Mouse (Mus musculus) heart, postnatal 36 days (tissue): Measurements from ENCODE around the gene Fam83f. TPM values are rescaled to one million over a fixed set of nuclear protein-coding genes. Genes with fewer than 3 reads are reported as not detected.

ENCODE experiments used
- DNase-seq, 2 experiments: peaks; one replicate each; pipeline ENCODE4 v3.0.0; 2021 to 2022
- intact Hi-C: fragments of 180-260 bp; cut with DNase I; formaldehyde crosslinking; loops from one replicate; pipeline ENCODE4 v1.15.1; 2025
- total RNA-seq, 2 experiments: library from RNA; stranded (reverse); gene quantifications; 2 replicates each; pipeline ENCODE4 v1.2.3; 2021

Gene Fam83f
- total RNA-seq, 2 experiments from 2014 or later = 0.17 TPM; not detected in 1

DNA sequence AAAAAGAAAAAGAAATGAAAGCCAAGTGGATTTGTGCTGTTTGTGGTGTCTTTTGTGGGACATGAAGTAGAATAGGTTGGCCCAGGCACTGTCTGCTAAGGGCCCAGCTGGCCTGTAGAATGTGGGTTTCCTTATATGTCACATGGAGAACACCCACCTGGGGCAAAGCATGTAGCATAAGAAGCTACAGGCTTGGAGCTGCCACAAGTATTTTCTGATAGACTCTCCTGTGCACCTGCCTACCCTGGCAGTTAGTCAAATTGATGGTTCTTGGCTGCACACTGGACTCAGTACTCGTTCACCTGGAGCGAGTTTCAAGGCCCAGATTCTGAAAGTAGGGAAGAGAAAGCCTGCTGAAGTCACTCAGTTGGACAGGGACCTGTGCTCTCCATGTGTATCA is 31.8 kb downstream of the Fam83f start:
- intact Hi-C loops = loop anchor here (5.0 kb wide), 2 partner anchors 486 to 606 kb away; no protein-coding TSS in a partner anchor
- no peak for DNase-seq

DNA sequence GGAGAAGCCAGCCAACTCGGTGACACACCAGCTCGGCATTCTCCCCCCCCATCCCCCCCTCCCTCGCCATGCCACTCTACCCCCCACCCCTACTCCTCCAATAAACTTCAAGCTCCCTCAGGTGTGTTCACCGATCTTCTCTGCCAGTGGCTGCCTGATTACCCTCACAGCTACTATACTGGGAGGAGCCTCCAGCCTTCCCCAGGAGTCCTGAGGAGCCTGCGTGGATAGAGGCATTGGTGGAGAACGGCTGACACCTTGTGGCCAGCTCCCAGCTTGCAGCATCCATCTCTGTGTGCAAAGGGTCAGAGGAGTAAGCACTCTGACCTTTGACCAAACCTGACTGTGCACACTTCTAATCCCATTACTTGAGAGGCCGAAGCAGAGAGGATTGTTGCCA is 32.6 kb downstream of the Fam83f start:
- DNase-seq = peak; percentile 76
- intact Hi-C loops = loop anchor here (1.0 to 5.0 kb wide), 3 partner anchors 438 to 607 kb away; no protein-coding TSS in a partner anchor

DNA sequence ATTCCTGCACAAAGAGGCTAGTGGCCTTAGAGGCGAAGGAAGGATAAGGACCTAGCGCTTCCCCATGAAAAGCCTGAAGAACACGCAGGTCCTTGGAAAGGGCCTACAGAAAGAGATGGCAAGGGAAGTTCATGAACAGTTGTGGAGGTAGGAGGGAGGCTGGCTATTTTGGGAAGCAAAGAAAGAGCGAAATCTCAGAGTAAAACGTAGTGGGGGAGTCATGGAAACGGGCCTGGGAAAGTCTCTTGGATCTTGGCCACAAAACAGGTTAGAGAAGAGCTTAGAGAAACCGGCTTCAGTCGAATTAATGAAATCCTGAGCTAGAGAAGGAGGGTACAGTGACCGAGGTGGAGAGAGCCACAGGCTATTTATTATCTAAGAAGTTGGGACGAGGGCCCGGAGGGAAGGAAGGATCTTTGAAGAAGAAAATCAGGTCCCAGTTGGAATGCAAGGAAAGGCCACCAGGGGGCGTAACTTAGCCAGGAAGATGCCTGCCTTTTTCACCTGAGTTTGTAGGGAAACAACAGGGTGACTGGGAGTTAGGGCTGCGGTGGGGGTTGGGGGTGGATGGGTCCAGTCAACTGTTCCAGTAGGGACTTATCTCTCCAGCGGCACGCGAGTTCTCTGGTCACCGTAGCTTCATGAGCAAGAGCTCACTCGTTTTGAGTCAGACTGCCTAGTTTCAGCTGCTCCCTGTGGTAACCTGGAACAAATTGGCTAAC is 34.3 kb downstream of the Fam83f start:
- peak; percentile 78 to 87 for DNase-seq
- intact Hi-C loops = loop anchor here (2.0 to 5.0 kb wide), 6 partner anchors 76 to 491 kb away; partner anchors contain the start of gene Adsl

DNA sequence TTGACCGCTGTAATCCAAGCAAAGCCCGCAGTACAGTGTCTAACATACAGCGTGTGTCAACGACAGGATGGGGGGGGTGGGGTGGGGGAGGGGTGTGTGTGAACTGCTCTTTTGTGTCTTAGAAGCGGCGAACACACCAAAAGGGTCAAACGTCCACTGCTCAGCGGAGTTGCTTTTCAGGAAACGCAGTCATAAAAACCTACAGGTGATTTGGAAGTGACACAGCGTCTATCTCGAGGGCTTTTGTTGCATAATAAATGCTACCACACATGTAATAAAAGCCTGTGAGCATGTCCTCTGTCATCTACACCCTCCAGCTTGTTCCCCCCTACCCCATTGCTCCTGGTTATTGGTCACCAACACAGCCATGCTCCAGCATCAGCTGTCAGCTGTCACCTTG is 34.9 kb downstream of the Fam83f start:
- no peak for DNase-seq
- intact Hi-C loops = loop anchor here (2.0 to 5.0 kb wide), 6 partner anchors 76 to 491 kb away; partner anchors contain the start of gene Adsl

DNA sequence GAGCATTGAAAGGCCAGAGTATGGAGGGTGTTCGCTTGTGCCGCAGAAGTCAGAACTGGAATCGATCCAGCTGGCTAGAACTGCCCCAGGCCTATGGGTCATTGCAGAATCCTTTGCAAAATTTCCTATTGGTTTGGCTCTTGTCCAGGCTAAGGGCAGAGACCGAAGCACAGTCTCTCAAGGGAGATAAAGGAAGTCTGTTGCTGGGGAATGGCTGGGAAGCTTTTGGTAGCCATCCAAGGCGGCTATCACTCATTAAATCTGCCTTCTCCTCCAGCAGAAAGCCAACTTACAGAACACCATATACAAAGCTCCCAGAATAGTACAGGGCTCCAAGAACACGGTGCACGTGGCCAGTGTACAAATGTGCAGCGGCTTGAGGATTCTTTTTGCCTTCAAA is 35.4 kb downstream of the Fam83f start:
- DNase-seq = peak; percentile 58 to 63
- intact Hi-C loops = loop anchor here (2.0 to 5.0 kb wide), 6 partner anchors 75 to 490 kb away; partner anchors contain the start of gene Adsl

DNA sequence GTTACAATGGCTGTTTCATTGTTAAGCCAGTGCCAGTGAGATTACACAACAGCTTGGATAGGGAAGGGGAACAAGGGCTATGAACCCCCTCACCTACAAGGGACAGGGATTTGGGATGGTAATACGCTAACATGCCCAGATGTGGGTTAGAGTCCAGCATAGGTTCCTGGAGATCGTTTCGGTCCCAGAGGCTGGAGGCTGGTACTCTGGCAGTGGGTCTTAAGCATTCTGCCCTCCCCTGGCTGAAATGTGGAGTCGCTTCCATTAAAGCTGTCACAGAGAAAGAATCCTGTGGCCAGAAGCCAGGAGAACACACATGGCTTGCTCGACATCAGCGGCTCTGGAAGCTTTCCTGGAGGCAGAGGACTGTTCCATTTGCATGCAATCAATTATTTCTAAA is 37.9 kb downstream of the Fam83f start:
- intact Hi-C loops = loop anchor here (5.0 kb wide), 4 partner anchors 73 to 488 kb away; partner anchors contain the start of gene Adsl
- DNase-seq = peak; percentile 51 to 68

DNA sequence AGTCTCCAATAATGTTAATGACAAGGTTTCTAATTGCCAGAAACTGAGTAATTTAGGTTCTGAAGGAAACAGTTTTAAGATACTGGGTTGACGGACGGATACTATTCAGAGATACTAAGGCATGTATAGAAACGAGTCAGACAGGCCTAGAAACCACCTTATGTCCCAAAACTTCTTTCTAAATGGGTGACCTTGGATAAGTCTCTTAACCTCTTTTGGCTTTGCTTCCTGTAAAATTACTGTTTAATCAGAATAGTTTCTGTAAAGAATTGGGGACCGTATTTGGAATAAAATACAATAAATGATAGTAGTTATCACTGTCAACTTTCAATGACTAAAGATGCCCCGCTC is 38.6 kb downstream of the Fam83f start:
- intact Hi-C loops = no loop called here

DNA sequence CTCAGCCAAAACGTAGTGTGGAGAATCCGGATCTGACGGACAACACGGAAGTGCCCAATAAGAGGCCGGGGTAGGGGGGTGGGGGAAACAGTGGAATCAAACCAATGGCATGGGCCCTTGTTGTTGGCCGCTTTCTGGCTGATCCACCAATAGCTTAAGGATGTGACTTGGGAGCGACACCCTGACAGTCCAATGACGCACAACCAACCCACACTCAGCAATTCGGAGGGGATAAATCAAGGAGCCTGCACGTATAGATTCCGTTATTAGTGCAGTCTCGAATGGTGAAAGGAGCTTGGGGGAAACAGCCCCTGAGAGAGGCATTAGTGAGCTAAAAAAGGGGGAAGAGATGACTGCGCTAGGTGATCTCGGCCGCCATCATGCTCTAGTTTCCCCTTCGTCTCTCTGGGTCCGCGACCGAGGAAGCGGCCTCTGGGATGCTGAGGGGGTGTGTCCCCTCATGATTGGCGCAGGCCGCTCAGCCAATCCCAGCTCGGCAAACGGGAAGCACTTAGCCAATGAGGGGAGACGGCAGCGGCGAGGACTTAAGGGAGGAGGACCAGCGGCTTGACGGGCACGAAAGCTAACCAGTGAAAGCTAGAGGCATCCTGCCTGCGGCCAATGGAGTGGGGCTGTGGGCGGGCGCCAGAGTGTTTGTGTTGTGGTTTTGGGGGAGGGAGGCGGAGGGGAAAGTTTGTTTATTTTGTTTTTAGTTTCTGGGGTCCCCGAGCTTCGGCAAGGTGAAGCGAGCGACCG is 39.1 kb downstream of the Fam83f start, which contains the start of gene Tnrc6b:
Gene Tnrc6b, plus strand, starts transcription at position 706 of the 756 bp plus-strand sequence.
- intact Hi-C loops = no loop called here
- peak; percentile 98 for DNase-seq

More for the DNA sequence above, 38.6 kb downstream of the Fam83f start:
- no peak for DNase-seq

DNA sequence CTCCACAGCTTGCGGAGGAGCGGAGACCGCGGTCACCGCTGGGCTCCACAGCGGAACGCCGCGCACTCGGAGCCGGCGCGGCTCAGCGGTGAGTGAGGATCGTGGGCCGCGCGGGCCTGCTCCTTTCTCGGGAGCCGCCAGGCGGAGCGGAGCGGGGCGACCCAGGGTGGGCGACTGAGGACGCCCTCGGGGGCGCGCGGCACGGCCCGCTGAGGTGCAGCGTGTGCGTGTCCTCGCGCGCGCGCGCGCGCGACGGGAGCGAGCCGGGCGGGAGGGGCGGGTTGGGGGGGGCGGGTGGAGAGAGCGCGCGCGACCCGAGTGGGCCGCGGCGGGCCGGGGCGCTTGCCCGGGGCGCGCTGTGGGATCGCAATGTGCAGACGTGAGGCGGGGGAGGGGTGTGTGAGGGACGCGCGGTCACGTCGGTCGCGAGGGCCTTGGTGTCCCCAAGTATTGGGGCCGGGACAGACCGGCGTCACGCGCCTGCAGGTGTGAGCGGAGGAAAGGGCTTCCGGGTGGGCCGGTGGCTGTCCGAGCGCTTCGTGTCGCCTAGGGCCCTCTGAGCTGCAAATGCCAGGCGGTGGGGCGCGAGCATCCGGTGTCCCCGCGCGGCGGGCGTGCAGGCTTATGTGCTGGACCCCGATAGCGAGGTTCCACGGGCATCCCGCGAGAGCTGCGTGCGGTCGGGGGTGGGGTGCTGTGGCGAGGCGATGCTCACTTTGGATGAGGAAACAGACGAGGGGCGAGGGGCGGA is 39.9 kb downstream of the Fam83f start:
- intact Hi-C loops = no loop called here
- DNase-seq = peak; percentile 52 to 58

DNA sequence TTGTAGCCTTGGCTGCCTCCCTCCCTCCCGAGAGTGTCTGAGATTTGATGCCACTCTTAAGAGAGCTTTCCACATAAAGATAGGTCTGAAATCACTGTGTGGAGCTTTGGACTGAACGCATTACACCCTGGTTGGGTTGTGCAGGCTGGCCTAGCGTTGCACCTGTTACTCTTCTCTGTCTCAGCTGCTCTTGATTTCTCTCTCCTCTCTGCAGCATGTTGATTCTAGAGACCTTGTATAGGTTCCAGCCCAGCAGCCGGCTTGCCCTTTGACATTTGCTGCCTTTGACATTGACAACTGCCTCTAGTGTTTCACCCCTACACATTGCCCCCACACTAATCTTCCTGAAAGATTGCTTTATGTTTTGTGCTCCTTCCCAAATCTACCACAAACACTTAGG is 42.7 kb downstream of the Fam83f start:
- DNase-seq = no peak
- intact Hi-C loops = no loop called here

DNA sequence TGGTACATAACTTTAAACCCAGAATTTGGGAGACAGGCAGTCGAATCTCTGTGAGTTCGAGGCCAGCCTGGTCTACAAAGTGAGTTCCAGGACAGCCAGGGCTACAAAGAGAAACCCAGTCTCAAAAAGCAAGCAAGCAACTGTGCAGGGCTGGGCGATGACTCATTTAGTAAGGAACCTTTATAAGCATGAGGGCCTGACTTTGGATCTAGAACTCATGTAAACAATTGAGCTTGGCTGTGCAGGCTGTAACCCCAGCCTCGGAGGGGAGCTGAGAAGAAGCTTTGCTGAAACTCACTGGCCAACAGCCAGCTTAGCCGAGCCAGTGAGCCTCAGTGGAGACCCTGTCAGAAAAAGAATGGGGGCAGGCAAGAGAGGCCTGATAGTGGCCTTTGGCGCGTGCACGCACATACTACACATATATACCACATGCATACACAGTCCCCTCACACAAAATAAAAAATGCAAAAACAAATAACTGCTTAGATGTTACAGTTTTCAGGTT is 45.0 kb downstream of the Fam83f start:
- no peak for DNase-seq
- intact Hi-C loops = no loop called here

DNA sequence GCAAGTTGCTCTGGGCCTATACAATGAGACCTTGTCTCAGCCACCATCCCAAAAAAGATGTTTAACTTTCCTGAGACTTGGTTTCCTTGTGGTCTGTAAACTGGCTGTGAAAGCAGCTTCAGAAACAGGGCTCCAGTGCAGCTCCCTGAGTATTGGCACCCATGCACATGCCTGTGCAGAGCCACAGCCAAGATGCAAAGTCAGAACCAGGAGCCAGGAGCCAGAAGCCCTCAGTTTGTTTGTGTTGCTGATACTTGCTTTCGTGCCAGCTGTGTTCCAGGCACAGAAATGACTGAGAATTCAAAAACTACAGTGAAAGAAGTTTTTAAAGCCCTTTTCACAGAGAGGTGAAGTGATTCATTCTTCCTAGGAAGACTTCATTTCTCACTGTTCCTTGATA is 45.8 kb downstream of the Fam83f start:
- intact Hi-C loops = no loop called here
- DNase-seq = peak; percentile 22 to 53

DNA sequence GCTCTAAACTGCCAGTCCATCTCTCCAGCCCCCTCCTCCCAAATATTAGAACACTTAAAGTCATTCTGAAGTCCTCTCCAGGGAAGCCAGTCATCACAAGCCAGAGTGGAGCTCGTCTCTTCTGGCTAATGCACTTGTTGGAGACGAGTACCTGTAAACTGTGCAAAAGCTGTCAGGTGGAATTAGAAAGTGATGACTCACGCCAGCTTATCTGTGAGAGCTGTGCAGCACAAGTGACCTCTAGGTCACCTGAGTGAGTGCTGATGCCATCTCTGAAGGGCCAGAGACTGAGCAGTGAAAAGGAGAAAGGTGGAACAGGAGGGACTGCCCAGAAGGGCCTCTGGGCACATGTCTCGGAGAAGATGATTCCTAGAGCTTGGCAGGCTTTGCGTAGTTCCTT is 48.6 kb downstream of the Fam83f start:
- intact Hi-C loops = no loop called here
- DNase-seq = no peak

DNA sequence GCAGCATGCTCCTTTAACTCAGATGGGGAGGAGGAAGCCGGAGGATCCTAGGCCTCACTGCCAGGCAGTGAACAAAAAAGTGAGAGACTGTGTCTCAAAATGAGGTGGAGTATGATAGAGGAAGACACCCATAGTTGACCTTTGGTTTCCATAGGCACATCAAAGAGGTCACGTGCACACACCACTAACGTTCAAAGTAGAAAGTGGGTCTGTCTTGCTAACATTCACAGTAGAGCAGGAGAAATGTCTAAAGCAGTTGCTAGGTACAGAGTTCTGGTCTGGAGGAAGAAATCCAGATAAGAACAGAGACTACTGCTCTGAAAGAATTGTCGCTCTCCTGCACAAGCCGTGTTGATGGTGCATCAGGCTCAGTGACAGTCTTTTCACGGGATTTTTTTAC is 50.2 kb downstream of the Fam83f start:
- intact Hi-C loops = no loop called here
- DNase-seq = no peak

DNA sequence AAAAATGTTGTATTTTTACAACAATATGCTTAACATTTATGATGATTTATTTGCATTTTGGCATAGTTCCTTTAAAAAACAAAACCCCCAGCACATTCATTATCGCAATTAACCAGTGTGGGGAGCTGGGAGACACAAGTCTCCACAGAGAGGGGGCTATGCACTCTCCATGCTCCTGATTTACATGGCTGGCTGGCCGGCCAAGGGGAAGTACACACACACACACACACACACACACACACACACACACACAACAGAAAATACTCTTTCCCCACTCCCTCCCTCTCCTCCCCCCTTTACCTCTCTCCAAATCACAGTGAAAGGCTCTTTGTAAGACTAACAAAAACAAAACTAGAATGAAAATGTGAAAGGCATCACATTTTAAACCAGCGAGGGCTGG is 50.7 kb downstream of the Fam83f start:
- no peak for DNase-seq
- intact Hi-C loops = no loop called here

DNA sequence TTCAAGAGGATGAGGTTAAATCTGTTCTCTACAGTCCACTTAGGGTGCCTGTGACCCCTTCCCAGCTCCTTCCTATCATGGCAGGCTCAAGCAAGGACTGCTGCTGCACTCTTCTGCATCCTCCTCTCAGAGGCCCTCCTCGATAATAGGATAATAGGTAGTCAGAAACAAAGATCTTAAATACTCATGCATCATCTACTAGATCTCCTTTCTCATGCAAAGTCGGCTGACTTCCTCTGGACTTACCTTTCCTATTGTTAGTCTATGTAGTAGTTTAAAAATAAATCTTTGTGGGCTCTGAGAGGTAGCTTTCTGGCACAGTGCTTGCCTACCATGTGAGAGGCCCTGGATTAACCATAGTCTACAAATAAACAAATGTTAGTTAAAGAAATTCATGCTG is 57.8 kb downstream of the Fam83f start:
- intact Hi-C loops = no loop called here
- no peak for DNase-seq

DNA sequence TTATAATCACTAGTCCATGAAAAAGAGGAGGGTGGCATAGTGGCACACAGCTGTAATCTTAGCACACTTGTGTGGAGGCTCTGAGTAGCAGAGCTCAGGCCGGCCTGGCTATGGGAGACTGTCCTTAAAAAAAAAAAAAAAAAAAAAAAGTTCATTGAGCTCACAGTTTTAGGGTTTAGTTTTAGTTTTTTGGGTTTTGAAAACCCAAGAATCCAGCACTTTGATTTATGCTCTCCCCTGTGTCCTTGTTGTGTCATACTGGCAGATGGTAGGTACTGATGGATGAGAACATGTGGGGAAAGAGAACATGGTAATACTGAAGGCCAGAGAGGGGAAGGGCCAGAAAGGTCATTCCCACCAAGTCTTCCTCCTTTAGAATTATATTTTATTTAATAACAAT is 59.4 kb downstream of the Fam83f start:
- intact Hi-C loops = no loop called here
- no peak for DNase-seq

DNA sequence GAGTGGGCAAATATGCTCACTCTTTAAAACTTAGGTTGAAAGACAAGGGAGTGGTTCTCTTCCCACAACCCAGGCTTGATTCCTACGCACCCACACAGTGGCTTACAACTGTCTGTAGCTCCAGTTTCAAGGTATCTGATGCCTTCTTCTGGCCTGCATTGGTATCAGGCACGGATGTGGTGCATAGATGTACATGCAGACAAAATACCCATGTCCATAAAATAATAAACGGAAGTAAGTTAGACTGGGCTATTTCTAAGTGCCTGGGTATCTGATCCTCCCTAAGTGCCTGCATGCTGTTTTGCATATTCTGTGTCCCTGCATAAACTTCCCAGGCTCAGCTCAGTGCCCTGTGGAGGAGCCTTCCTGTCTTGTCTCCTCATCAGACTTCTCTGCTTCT is 59.9 kb downstream of the Fam83f start:
- no peak for DNase-seq
- intact Hi-C loops = no loop called here

DNA sequence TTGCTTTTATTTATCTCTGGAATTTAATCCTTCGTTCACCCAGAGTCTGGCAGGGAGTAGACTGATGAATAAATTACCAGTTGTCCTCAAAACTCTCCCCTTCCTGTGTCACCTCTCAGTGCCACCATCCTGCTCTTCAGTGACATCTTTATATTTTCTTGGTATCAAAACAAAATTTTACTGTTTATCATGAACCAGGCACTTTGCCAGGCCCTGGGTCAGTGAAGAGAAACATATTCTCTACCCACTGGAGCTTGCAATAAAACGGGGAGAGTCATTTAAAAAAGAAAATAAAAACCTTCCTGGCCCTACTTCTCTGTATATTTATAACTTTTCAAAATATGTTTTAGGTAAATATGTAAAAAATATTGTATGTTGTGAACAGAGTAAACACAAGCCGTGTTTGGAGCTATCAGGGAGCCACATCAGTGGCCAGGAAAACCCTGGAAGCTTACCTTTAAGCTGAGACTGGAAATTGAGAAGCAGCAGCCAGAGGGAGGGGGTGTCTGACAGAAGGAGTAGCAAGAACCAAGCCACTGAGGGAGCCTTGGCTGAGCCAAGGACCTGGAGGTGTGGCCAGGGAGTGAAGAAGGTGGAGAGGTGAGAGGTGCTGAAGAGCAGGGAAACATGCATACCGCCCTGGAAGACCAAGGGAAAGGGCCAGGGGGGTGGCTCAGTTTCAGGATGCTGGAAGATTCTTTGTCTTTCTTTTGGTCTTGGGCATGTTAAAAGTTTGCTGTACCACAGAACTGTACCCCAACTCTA is 60.8 kb downstream of the Fam83f start:
- DNase-seq = no peak
- intact Hi-C loops = no loop called here

DNA sequence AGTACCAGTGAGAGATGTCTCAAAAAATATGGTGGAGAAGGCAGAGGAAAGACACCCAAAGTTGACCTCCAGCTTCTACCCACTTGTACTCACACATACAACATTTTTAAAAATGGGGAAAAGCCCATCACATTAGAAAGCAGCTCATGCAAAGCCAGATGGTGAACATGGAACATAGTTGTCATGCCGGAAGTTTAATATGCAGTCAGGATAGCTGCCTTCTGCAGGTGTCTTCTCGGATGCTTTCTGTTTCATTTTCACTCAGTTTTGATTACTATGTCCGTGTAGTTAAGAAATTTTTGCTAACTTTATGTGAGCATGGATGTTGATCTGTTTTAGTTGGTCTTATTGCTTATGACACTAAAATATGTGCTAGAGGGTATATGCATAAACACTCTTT is 63.7 kb downstream of the Fam83f start:
- intact Hi-C loops = no loop called here
- no peak for DNase-seq
